Mouse (Mus musculus) cerebellum, adult 2 months (tissue): ENCODE data around the gene Rassf4. TPM values are rescaled to one million over a fixed set of nuclear protein-coding genes. Genes with fewer than 3 reads are reported as not detected.
A peak's percentile ranks its signal among the peaks of the same experiment; 100 is the strongest.

Source experiments
- DNase-seq, 2 experiments: peaks; one replicate each; pipeline ENCODE4 v3.0.0; 2021
- H3K27ac ChIP-seq: fragments of 200-500 bp; 2 replicates; pipeline ENCODE4 v1.5.1; 2012; ENCODE audit warnings: low read length, control low read depth, inconsistent platforms; ENCODE audit not compliant: insufficient read depth
- H3K27me3 ChIP-seq: fragments of 200-500 bp; 2 replicates; pipeline ENCODE4 v1.6.1; 2012; ENCODE audit warnings: inconsistent platforms, mild to moderate bottlenecking, low read length, moderate library complexity; ENCODE audit not compliant: control insufficient read depth, insufficient read depth
- H3K4me1 ChIP-seq: fragments of 200-500 bp; 2 replicates; pipeline ENCODE4 v1.6.1; 2011; ENCODE audit warnings: low read length; ENCODE audit not compliant: control insufficient read depth, insufficient read depth
- H3K4me3 ChIP-seq: fragments of 200-500 bp; replicated peaks from 2 replicates; pipeline ENCODE3; 2011; ENCODE audit warnings: mild to moderate bottlenecking, low read depth, low read length, control low read depth; ENCODE audit not compliant: insufficient read depth
- CTCF ChIP-seq: fragments of 200-500 bp; IDR thresholded peaks from 2 replicates; pipeline ENCODE4 v1.5.1; 2011; ENCODE audit warnings: low read depth, mild to moderate bottlenecking, control low read depth, low read length, moderate library complexity, borderline replicate concordance; ENCODE audit not compliant: insufficient read depth
- POLR2A ChIP-seq: fragments of 200-500 bp; IDR thresholded peaks from 2 replicates; pipeline ENCODE4 v1.6.1; 2011; ENCODE audit warnings: low read length, control low read depth, borderline replicate concordance; ENCODE audit not compliant: insufficient read depth
- WGBS: fragments of 180-500 bp; shearing (Covaris S2); methylation state at CpG from one replicate; pipeline ENCODE4 v1.1.7; 2018; 5-methylcytosine and 5-hydroxymethylcytosine counted together
- polyA plus RNA-seq: library from polyadenylated mRNA; depleted of rRNA; stranded (reverse); fragments of >200 nt; gene quantifications from 2 replicates; pipeline ENCODE4 v1.2.3, GENCODE M21; 2012

Gene Rassf4
- polyA plus RNA-seq, 1 experiment, result 12.9 TPM

DNA sequence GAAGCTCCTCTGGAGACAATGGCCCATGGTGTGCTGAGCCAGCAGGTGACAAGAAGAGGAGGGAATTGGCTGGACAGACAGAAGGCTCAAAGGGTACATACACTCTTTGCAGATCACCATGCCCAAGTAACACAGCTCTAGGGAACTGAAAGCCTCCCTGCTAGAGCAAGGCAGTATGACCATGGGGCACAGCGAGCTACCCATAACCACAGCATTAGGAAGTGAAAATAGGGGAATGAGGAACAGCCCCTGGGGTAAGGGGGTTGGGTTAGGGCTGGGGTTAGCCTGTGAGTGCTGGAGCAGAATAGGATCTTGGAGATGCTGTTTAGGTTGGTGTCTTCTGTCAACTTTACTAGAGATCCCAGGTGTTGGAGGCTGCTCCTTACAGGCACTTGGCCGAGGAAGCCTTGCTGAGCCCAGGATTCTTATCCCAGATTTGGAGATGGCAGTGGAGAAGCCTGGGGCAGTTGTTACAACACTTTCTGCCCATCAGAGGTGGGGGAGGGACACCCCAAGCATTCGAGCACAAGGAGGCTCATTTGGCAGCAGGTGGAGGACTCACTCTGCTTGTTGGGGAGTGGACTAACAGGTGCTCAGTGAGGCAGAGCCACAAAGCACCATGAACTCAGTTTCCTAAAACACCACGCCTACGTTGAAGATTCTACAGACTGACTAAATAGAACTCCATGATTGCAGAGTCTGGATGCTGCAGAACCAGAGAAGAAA, 6.0 kb upstream of the Rassf4 start:
- Histone ChIP-seq H3K27me3 (no peaks in the 10 kb centered on the region), H3K4me1 (no peaks in the 10 kb centered on the region), H3K4me3 (no peak overlapping the region), H3K27ac (no peak overlapping the region)
- no peak for DNase-seq
- WGBS, result 79% methylated on average over 5 of the region's 5 CpGs
- TF ChIP-seq POLR2A, result no peak
- TF ChIP-seq CTCF, result no peak

- Histone ChIP-seq H3K27me3 (no peaks in the 10 kb centered on the region; the same call in 1 of the 2 replicates), H3K4me3 (no peak overlapping the region), H3K27ac (no peak overlapping the region), H3K4me1 (no peaks in the 10 kb centered on the region)
- no peak for TF ChIP-seq CTCF
- no peak for TF ChIP-seq POLR2A
- no peak for DNase-seq
- 62% methylated on average over 6 of the region's 6 CpGs for WGBS
Measured at GRCm38 (mm10) chr6:116677321-116677720, 3.6 kb upstream of the Rassf4 start.

DNA sequence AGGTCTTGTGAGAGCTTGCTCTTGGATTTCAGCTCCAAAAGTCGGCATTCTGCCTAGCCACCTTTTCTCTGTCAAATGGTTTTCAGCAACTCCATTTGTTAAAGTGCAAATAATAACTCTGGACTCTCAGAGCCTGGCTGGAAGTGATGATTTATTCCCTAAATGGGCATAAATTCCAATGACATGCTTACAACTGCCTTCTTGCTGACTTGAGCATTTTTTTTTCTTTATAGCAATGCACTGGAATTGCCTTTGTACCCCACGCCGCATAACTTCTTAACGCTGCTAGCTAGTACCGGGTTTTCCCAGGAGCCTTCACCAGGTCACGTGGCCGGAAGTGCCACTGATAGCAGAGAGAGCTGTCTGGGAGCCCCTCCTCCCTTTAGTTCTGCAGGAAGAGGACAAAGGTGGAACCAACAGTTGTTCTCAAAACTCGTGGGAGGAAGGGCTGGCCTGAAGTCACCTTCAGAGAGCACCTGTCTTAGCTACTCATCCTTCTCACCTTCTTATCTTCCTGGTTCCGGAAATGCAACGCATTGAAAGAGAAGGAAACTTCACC, 2.7 kb upstream of the Rassf4 start:
- DNase-seq, result no peak
- 84% methylated on average over 10 of the region's 10 CpGs for WGBS
- Histone ChIP-seq H3K4me3 (no peak overlapping the region), H3K4me1 (no peaks in the 10 kb centered on the region), H3K27ac (no peak overlapping the region), H3K27me3 (no peaks in the 10 kb centered on the region; the same call in 1 of the 2 replicates)
- TF ChIP-seq CTCF (no peak), POLR2A (no peak)

DNA sequence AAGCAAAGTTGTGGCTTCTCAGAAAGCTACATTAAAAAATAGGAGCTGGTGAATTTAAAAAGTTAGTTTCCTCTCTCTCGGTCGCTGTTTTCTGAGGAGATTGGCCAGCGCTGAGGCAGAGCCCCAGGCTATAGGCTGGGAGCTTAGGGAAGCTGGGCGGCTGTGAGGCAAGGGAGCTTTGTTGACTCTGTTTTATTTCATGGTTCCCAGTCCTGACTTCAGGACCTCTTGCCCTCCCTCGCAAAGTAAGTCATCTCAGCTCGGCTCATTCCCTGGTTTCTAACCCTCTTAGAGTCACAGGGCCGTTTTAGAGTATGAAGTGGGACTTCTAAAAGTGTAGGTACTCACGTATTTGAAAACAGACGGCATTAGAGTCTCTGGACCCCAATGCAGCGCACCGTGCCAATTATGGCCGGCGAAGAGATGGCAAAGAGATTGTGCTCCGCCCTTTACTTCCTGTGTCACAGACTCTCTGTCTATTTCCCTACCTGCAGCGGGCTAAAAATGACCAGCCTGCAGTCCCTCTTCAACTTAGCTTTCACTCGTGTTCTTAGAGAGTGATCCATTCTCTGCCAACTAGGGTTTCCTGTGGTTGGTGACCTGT, 633 bp upstream of the Rassf4 start:
- H3K27ac ChIP-seq, result no peak overlapping the region
- peak overlapping the region; percentile 71 for H3K4me3 ChIP-seq
- TF ChIP-seq POLR2A (no peak), CTCF (no peak)
- no peaks in the 10 kb centered on the region; the same call in 1 of the 2 replicates for H3K27me3 ChIP-seq
- no peak for DNase-seq
- WGBS, result 26% methylated on average over 16 of the region's 16 CpGs
- H3K4me1 ChIP-seq, result 0 out of 2 replicates have a peak, but pooled peaks cover 6% of the 10 kb centered on the region

DNA sequence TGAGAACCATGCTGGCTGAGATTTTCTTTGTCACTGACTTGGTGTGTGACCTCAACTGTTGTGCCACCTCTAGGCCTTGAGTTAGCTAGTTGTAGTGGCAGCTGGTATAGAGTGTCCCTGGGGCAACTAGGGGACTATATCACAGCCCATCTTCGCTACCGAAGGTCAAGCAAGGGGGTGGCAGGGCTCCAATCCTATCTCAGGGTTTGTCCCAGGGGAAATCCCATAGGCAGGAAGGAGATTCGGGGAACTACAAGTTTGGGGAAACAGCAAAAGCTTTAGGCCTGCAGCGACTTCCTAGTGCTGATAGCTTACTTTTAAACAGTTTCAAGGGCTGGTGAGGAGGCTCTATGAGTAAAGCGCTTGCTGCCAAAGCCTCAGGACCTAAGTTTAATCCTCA, 1.4 kb downstream of the Rassf4 start:
- H3K27ac ChIP-seq, result no peak overlapping the region
- H3K4me1 ChIP-seq, result 0 out of 2 replicates have a peak, but pooled peaks cover 6% of the 10 kb centered on the region
- DNase-seq, result no peak
- WGBS, result 65% methylated on average over 5 of the region's 5 CpGs
- H3K4me3 ChIP-seq, result no peak overlapping the region
- no peak for TF ChIP-seq POLR2A
- TF ChIP-seq CTCF, result no peak
- no peaks in the 10 kb centered on the region; the same call in 1 of the 2 replicates for H3K27me3 ChIP-seq

DNA sequence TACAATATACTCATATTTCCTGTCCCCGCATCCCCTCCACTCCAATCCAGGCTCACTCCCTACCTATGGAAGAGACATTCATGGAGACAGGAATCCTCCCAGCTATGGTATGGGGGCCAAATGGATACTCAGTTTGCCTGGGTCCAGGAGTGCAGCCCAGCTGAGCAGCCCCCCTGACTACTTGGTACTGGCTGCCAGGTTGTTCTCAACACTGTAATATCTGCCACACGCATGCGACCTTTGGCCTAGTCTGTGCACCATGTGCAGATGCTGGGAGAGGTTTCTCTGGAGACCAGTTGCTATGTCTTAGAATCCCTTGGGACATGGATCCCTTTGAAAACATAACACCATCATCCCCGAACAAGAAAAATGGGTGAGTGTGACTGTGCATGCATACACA, 2.0 kb downstream of the Rassf4 start:
- Histone ChIP-seq H3K27ac (no peak overlapping the region), H3K27me3 (no peaks in the 10 kb centered on the region; the same call in 1 of the 2 replicates), H3K4me3 (no peak overlapping the region), H3K4me1 (0 out of 2 replicates have a peak, but pooled peaks cover 6% of the 10 kb centered on the region)
- no peak for DNase-seq
- TF ChIP-seq CTCF (no peak), POLR2A (no peak)
- WGBS, result 90% methylated on average over 4 of the region's 4 CpGs

DNA sequence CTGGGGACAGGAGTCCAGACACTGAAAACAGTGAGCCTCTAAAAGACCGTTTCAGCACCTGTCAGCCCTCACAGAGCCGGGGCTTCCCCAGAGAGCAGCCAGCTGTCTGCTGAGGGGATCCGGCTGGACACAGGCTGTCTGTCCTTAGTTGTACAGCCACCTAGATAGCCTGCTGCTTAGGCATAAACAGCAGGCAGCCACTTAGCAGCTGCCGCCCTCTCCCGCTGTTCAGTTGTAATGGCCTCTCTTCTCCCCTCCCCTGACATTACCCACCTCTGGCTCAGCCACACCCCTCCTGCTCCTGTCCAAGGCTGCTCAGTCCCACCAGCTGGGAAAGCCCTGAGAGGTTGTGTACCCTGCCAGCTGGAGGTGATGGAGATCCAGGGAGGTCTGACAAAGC, 2.7 kb downstream of the Rassf4 start:
- Histone ChIP-seq H3K4me3 (no peak overlapping the region), H3K27me3 (no peaks in the 10 kb centered on the region; the same call in 1 of the 2 replicates), H3K4me1 (0 out of 2 replicates have a peak, but pooled peaks cover 6% of the 10 kb centered on the region), H3K27ac (no peak overlapping the region)
- no peak for DNase-seq
- TF ChIP-seq CTCF (no peak), POLR2A (no peak)
- 61% methylated on average over 5 of the region's 5 CpGs for WGBS
